Mouse (Mus musculus): ENCODE results near the gene Uvrag. TPM values are rescaled to one million over a fixed set of nuclear protein-coding genes. Genes with fewer than 3 reads are reported as not detected.

The Uvrag gene
- total and polyA plus RNA-seq, 3 experiments, result 15.0 to 19.5 TPM; not detected in 1

- Histone ChIP-seq H3K9ac (ENCODE audit: control insufficient read depth, low read depth, low read length, poor library complexity, severe bottlenecking) (no peak overlapping the region; the same call in 1 of the 2 replicates), H3K4me3 (ENCODE audit: control insufficient read depth in 1 of 2, insufficient read depth in 1 of 2, low read depth in 2 of 2, low read length in 2 of 2) (no peak overlapping the region), H3K4me1 (ENCODE audit: control insufficient read depth in 1 of 2, insufficient read depth in 2 of 2, low read length in 2 of 2) (peaks cover 3 to 12% of the 10 kb centered on the region in 2 experiments; a peak in 3 of 4 replicates), H3K9me3 (replicated peaks; ENCODE audit: insufficient read depth, low read length) (no peaks in the 10 kb centered on the region), H3K79me2 (ENCODE audit: control insufficient read depth, insufficient read depth, low read length, poor library complexity) (no peaks in the 10 kb centered on the region), H3K27me3 (ENCODE audit: control insufficient read depth in 1 of 2, insufficient read depth in 2 of 2, low read length in 2 of 2) (no peaks in the 10 kb centered on the region), H3K36me3 (ENCODE audit: control insufficient read depth in 1 of 2, insufficient read depth in 2 of 2, low read length in 2 of 2) (peaks cover 0 to 2% of the 10 kb centered on the region in 2 experiments; a peak in 2 of 4 replicates), H3K27ac (ENCODE audit: control insufficient read depth, low read depth, low read length) (no peak overlapping the region)
- TF ChIP-seq GATA1 (IDR thresholded peaks at IDR 0.05; ENCODE audit: low read depth, low read length), result 0 out of 2 replicates have a peak, but pooled peaks have one; percentile 19
- TF ChIP-seq USF1 (IDR thresholded peaks at IDR 0.05; ENCODE audit: low read depth, low read length), result no peak
- no peak for TF ChIP-seq NELFE (IDR thresholded peaks at IDR 0.05; ENCODE audit: low read depth, low read length)
- no peak for TF ChIP-seq GABPA (IDR thresholded peaks at IDR 0.05; ENCODE audit: low read depth, low read length)
- TF ChIP-seq MAZ (IDR thresholded peaks at IDR 0.05; ENCODE audit: low read depth, low read length), result no peak
- DNase-seq (ENCODE audit: low read depth, low spot score), result peak; percentile 43
Observed at GRCm38 (mm10) chr7:98848899-98849640, 291.9 kb downstream of the Uvrag start.

- no peaks in the 10 kb centered on the region for H3K9me3 ChIP-seq (replicated peaks; ENCODE audit: insufficient read depth, low read length)
- H3K79me2 ChIP-seq (ENCODE audit: control insufficient read depth, insufficient read depth, low read length, poor library complexity), result no peaks in the 10 kb centered on the region
- H3K36me3 ChIP-seq (ENCODE audit: control insufficient read depth in 1 of 2, insufficient read depth in 2 of 2, low read length in 2 of 2), result peaks cover 0 to 2% of the 10 kb centered on the region in 2 experiments; a peak in 2 of 4 replicates
- no peak for DNase-seq (ENCODE audit: low read depth, low spot score)
- H3K27ac ChIP-seq (ENCODE audit: control insufficient read depth, low read depth, low read length), result no peak overlapping the region
- H3K27me3 ChIP-seq (ENCODE audit: control insufficient read depth in 1 of 2, insufficient read depth in 2 of 2, low read length in 2 of 2), result no peaks in the 10 kb centered on the region
- TF ChIP-seq SIN3A (IDR thresholded peaks at IDR 0.05; ENCODE audit: low read length) (no peak), MEF2A (IDR thresholded peaks at IDR 0.05; ENCODE audit: extremely low read depth, insufficient replicate concordance, low read depth, low read length, poor library complexity, severe bottlenecking) (no peak), CHD1 (IDR thresholded peaks at IDR 0.05; ENCODE audit: low read depth, low read length) (no peak), UBTF (IDR thresholded peaks at IDR 0.05; ENCODE audit: borderline replicate concordance, insufficient read depth, low read depth, low read length) (no peak), JUND (IDR thresholded peaks at IDR 0.05; ENCODE audit: low read depth, low read length) (no peak), MYB (IDR thresholded peaks at IDR 0.05; ENCODE audit: low read depth, low read length) (no peak), HCFC1 (IDR thresholded peaks at IDR 0.05; ENCODE audit: low read depth, low read length) (no peak), MXI1 (IDR thresholded peaks at IDR 0.05; ENCODE audit: low read depth, low read length) (no peak), POLR2A (IDR thresholded peaks at IDR 0.05; ENCODE audit: control insufficient read depth in 1 of 2, insufficient read depth in 1 of 2, low read depth in 1 of 2, low read length in 2 of 2, poor library complexity in 1 of 2) (no peak), SMC3 (IDR thresholded peaks at IDR 0.05; ENCODE audit: low read depth, low read length) (no peak), ZNF384 (IDR thresholded peaks at IDR 0.05; ENCODE audit: low read depth, low read length) (no peak), TAL1 (IDR thresholded peaks at IDR 0.05; ENCODE audit: low read length) (no peak), MAX (IDR thresholded peaks at IDR 0.05; ENCODE audit: low read length) (no peak)
- no peak overlapping the region for H3K4me3 ChIP-seq (ENCODE audit: control insufficient read depth in 1 of 2, insufficient read depth in 1 of 2, low read depth in 2 of 2, low read length in 2 of 2)
- H3K4me1 ChIP-seq (ENCODE audit: control insufficient read depth in 1 of 2, insufficient read depth in 2 of 2, low read length in 2 of 2), result peaks cover 0 to 9% of the 10 kb centered on the region in 2 experiments; a peak in 3 of 4 replicates
- H3K9ac ChIP-seq (ENCODE audit: control insufficient read depth, low read depth, low read length, poor library complexity, severe bottlenecking), result no peak overlapping the region
Observed at GRCm38 (mm10) chr7:98843649-98844048, 297.3 kb downstream of the Uvrag start.
